Mouse (Mus musculus) embryonic stem cell, embryonic (primary cell): ENCODE results near the gene Usmg5.

Experiments used
- CTCF ChIA-PET, 4 experiments: fragments of 300-600 bp in 2 of 4; fragments of 350-600 bp in 2 of 4; sonication (Branson Sonifier 250); formaldehyde crosslinking; loops; one replicate each; lab custom pipeline; 2022; ENCODE audit warnings: inconsistent platforms in 2 of 4; lab: Charles Lee
- POLR2A ChIA-PET, 4 experiments: fragments of 300-600 bp in 2 of 4; fragments of 350-600 bp in 2 of 4; sonication (Branson Sonifier 250); formaldehyde crosslinking; loops; one replicate each; lab custom pipeline; 2022; ENCODE audit warnings: antibody characterized with exemption in 4 of 4, inconsistent platforms in 1 of 4; lab: Charles Lee

The Usmg5 gene

DNA sequence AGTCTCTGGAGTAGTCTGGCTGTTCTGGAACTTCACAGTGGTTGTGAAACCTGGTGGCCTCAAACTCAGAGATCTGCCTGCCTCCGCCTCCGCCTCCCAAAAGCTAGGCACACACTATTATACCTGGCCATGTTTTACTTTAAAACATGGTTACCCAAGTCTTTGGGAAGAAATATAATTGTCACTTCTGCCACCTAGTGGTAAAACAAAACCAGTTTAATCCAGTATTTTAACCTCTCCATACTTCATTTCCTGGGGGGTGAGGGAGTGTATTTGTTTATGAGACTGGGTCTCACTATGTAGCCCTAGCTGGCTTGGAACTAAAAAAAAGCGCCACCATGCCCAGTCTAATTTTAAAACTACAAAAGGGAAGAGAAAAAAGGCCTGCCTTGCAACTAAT, 46.8 kb downstream of the Usmg5 start:
- CTCF ChIA-PET: interaction anchor here in 2 of 4 experiments (0.8 to 1.4 kb wide), 4 partner anchors 24 to 168 kb away, joined by 3 read pairs; partner anchors contain the start of genes Ina (in 1 of the 2), Nt5c2 (in 1 of the 2) and Taf5 (in 1 of the 2)
- POLR2A ChIA-PET: interaction anchor here in 2 of 4 experiments (1.1 to 5.5 kb wide), 5 partner anchors 24 to 255 kb away, joined by 3 to 29 read pairs (median 4); partner anchors contain the start of genes Taf5 (in 2 of the 2), Pdcd11 (in 1 of the 2) and Usmg5 (in 1 of the 2)

GRCm38 (mm10) chr19:47040720-47041473, 49.5 kb downstream of the Usmg5 start:
- ChIA-PET CTCF (no interaction called here), POLR2A (interaction anchor here in 3 of 4 experiments (0.9 to 2.0 kb wide), 12 partner anchors 10 to 38 kb away, joined by 3 to 7 read pairs (median 4); partner anchors contain the start of genes Taf5 (in 3 of the 3), Ina (in 2 of the 3), Nt5c2 (in 2 of the 3) and Pcgf6 (in 1 of the 3))

- ChIA-PET CTCF (interaction anchor here (0.6 to 1.3 kb wide), 5 partner anchors 10 to 305 kb away, joined by 4 to 8 read pairs (median 8); partner anchors contain the start of gene Nt5c2 (in 1 of the 4)), POLR2A (interaction anchor here in 3 of 4 experiments (0.6 to 1.7 kb wide), 10 partner anchors 8 to 442 kb away, joined by 3 to 8 read pairs (median 3); partner anchors contain the start of gene Taf5 (in 1 of the 3))
Observed at GRCm38 (mm10) chr19:47036596-47036995, 53.9 kb downstream of the Usmg5 start.

- ChIA-PET CTCF (no interaction called here), POLR2A (interaction anchor here in 1 of 4 experiments (1.5 to 1.7 kb wide), 2 partner anchors 10 to 16 kb away, joined by 6 to 8 read pairs; partner anchors contain the start of gene Pcgf6)
Observed at GRCm38 (mm10) chr19:47034916-47035315, 55.5 kb downstream of the Usmg5 start.
